Mouse (Mus musculus) megakaryocyte, embryonic 14.5 days (primary cell): ENCODE measurements around the gene Wdr17.

Experiments
- FLI1 ChIP-seq: IDR thresholded peaks from 2 replicates; pipeline ENCODE4 v1.6.1; 2012; ENCODE audit warnings: low read length, inconsistent platforms, mixed read lengths
- GATA1 ChIP-seq: IDR thresholded peaks from 3 replicates; pipeline ENCODE4 v1.6.1; 2012; ENCODE audit warnings: mixed read lengths, low read length, inconsistent platforms, borderline replicate concordance

GRCm38 (mm10) chr8:54780134-54780942 is 106.6 kb downstream of the Wdr17 start:
- TF ChIP-seq GATA1 (no peak), FLI1 (no peak)
